Mouse (Mus musculus) cortical plate, adult 2 months (tissue): Measurements from ENCODE around the gene 9130023H24Rik.

ENCODE experiments used
- CTCF ChIP-seq: fragments of 200-500 bp; IDR thresholded peaks from 2 replicates; pipeline ENCODE4 v1.5.1; 2011; ENCODE audit warnings: mild to moderate bottlenecking, control low read depth, low read length; ENCODE audit not compliant: insufficient read depth; ENCODE audit errors: extremely low read depth
- POLR2A ChIP-seq: fragments of 200-500 bp; IDR thresholded peaks from 2 replicates; pipeline ENCODE4 v1.6.1; 2011; ENCODE audit warnings: mild to moderate bottlenecking, low read length, control low read depth; ENCODE audit not compliant: insufficient read depth; ENCODE audit errors: extremely low read depth

DNA sequence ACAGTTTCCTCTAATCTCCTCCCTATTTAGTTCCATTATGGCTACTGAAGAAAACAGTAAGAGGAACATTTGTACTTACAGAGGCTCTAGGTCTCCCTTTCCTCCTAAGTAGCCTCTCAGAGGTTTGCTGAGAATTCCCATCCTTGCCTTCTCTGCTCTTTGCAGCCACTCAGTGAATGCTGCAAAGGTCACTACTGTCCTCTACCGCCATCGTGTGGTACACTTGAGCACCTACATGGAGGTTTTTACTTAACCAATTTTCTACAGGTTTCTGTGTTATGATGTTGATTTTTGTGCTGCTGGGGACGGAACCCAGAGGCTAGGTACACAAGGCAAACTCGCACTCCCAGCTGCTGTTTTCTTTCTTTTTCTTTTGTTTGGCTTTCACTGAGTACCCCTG is 29.6 kb downstream of the 9130023H24Rik start:
- peak; percentile 93 for TF ChIP-seq CTCF
- TF ChIP-seq POLR2A, result no peak
